Mouse (Mus musculus) brain, embryonic 14.5 days (tissue): ENCODE results near the gene Pnp.

ENCODE experiments used
- CTCF ChIP-seq: fragments of 200-500 bp; IDR thresholded peaks from 2 replicates; pipeline ENCODE4 v1.5.1; 2012; ENCODE audit warnings: inconsistent platforms, mild to moderate bottlenecking, moderate library complexity, borderline replicate concordance; ENCODE audit not compliant: insufficient read depth, insufficient read length; ENCODE audit errors: extremely low read depth
- POLR2A ChIP-seq: fragments of 200-500 bp; IDR thresholded peaks from 2 replicates; pipeline ENCODE4 v1.6.1; 2012; ENCODE audit warnings: mild to moderate bottlenecking, inconsistent platforms, borderline replicate concordance; ENCODE audit not compliant: poor library complexity, insufficient read depth, insufficient read length, severe bottlenecking; ENCODE audit errors: extremely low read depth

- TF ChIP-seq CTCF (no peak), POLR2A (no peak)
These were observed 48.7 kb downstream of the Pnp start for GRCm38 (mm10) chr14:50979631-50980030.
